Mouse (Mus musculus): ENCODE measurements at regions not wholly inside any gene's neighbourhood (a gene's known extent, or its start where the extent isn't known, plus 50 kb on each side); places are given as distances from the start of the nearest gene placed in this dataset.

DNA sequence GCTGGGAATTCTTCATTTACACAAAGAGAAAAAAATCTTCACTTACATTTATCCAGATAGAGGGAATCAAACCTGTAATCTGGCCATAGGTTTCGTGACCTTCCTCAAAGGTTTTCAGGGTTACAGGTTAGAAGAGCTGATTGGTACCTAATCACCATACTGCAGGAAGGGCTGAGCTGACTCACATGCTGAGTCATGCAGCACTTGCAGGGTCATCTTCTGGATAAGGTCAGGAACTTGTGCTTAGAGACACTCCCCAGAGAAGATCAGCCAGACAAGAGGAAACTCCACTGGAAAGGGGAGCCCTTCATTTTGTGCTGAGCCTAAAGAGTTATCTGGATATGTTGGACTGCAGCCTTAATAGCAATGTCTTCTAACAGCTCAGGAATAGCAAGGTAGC lies 237.6 kb downstream of the Pax3 start:
- no peak for TF ChIP-seq POLR2A (IDR thresholded peaks at IDR 0.05; ENCODE audit: low read depth, low read length)
- TF ChIP-seq CTCF (IDR thresholded peaks at IDR 0.05; ENCODE audit: borderline replicate concordance, insufficient read depth, low read length) = no peak
